Mouse (Mus musculus) adrenal gland, postnatal 14 days (tissue): Measurements from ENCODE around the gene Gm20683. TPM values are rescaled to one million over a fixed set of nuclear protein-coding genes. Genes with fewer than 3 reads are reported as not detected.
A peak's percentile ranks its signal among the peaks of the same experiment; 100 is the strongest.

Source experiments
- DNase-seq: peaks from one replicate; pipeline ENCODE4 v3.0.0; 2021; ENCODE audit warnings: mixed read lengths
- long read RNA-seq, 2 experiments: library from polyadenylated mRNA; stranded (forward); transcript quantifications; one replicate each; pipeline ENCODE4 v2.0.0; 2021
- total RNA-seq: library from RNA; stranded (reverse); gene quantifications from 2 replicates; pipeline ENCODE4 v1.2.3, GENCODE M21; 2021

Gm20683 gene
- total RNA-seq: 10.9 and 11.8 TPM in 2 replicates
- long read RNA-seq, experiment 1, partial matches to known transcripts: 0 of 1 reads
- long read RNA-seq, experiment 1, other reads (novel, unspliced or antisense): 1 of 1 reads
- long read RNA-seq, experiment 2, partial matches to known transcripts: 0 of 4 reads
- long read RNA-seq, experiment 2, other reads (novel, unspliced or antisense): 4 of 4 reads

DNA sequence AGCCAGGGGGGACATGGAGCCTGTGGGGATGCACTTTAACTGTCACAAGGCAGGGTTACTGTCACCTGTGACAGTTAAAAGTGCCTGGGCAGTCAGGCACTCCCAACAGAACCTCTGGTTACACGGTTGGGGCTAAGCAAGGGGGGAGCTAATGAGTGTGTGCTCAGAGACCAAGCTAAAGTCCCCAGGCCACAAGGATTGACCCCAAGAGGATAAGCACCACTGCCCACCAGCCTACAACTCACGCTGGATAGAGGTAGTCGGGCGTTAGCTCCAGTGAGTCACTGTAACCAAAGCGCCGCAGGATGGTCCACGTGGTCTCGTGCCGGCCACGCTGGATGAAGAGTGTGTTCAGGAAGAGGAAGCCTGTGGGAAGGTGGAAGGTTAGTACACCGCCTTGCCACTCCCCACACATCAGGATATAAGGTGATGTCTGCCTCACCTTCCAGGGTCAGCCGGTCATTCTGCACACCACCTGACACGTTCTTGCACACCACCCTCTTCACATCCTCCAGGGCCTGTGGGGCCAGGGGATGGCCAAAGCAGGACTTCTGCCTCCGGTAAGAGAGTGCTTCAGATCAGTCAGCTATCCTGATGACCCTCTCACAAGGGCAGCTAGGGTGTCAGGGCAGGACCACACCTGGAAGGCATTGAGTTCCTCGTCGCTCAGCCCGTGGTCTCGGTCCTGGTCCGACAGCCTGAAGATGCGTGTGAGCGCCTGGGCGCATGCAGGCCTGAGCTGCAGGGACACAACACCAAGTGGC lies at the start of gene Gm20683:
Gene Gm20683 (minus strand): TSS at position 647 of the 764 bp plus-strand sequence.
- no peak for DNase-seq

GRCm38 (mm10) chr17:25888837-25889236 lies 47.3 kb upstream of the Gm20683 start:
- no peak for DNase-seq

DNA sequence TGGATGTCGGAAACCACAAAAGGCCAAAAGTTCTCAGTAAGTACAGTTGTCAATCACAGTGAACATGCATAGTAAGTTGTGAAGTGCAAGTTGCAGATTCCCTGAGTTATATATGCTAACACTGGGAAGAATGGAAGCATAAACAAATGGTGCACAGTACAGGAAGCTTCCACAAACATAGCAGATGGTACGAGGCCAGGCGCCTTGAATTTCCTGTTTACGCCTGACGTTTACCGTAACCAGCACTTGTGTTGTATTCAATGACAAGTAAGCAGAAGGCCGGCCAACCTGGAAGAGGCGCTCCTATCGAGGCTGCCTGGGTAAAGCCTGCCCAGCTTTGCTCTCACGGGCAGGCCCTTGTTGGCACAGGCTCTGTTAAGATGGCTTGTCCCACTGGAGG lies 45.9 kb upstream of the Gm20683 start:
- DNase-seq: no peak

- no peak for DNase-seq
These were observed 45.2 kb upstream of the Gm20683 start for GRCm38 (mm10) chr17:25886806-25887205.

DNA sequence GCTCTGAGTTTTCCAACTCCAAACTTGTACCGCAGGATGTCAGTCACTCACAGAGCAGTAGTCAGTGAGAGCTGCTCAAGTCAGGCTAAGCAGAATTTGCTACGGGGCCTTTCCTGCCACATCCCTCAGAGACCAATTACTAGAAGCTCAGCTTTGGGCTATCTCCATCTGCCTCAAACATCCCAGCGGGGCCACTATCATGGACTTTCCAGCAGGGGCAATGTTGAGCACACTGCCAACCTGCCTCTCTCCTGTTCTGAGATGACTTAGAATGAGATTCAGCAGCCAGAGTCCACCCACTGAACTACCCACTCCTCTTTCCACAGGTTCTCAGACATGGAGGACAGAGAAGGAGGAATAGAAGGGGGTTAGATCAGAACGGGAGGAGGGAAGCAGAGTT lies 44.1 kb upstream of the Gm20683 start:
- DNase-seq: no peak

DNA sequence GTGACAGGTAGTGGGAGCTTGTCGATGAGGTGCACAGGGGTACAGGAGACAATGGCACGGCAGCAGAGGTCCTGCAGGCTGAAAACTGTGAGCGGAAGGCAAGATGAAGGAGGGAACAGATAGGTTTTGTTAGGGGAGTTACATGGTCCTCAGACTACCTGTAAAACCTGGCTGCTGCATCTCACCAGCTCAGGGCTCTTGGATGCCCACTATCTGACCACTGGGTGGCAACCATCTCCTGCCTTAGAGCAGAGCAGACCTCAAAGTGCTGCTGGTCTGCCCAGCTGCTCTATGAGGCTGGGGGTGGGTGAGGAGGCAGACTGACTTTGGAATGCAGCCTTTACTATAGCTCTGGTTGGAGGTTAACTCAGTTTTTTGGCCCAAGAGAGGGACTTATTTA lies 42.3 kb upstream of the Gm20683 start:
- DNase-seq: no peak

DNA sequence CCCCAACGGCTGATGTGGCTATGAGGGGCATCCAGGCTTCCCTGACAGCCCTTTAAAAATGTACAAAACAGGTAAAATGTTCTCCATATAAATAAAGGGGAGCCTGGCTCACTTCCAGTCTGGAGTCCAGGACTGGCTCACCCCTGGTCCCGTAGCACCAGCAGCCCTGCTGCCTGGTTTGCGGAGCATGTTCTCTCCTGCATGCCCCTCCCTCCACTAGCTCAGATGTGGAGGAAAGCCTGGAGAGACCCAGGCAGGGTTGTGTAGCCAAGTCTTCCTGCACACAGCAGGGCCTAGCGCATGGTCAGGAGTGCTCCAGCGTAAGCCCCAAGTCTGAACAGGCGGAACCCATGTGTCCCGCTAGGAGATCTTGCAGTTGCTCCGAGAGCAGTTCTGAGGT lies 41.7 kb upstream of the Gm20683 start:
- no peak for DNase-seq

DNA sequence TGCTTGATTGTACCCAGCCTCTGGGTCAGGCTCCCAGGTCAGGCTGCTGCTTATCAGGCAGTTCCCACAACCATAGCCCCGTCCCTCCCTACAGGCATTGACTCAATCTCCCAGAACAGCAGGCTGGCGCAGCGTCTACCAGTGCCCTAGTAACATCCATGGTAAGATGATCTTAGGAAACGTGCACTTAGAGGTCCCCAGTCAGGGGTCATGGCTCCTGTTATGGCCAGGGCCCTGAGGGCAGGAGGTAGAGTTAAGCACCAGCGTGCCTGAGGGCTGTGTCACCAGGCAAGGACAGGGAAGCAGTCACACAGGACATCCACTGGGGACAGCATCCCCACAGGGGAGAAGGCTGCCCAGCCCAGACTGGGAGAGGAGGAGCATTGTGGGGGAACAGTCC lies 40.7 kb upstream of the Gm20683 start:
- peak; percentile 68 for DNase-seq

- DNase-seq: no peak
These were observed 40.1 kb upstream of the Gm20683 start for GRCm38 (mm10) chr17:25881691-25882090.

- no peak for DNase-seq
These were observed 39.5 kb upstream of the Gm20683 start for GRCm38 (mm10) chr17:25880913-25881641.

DNA sequence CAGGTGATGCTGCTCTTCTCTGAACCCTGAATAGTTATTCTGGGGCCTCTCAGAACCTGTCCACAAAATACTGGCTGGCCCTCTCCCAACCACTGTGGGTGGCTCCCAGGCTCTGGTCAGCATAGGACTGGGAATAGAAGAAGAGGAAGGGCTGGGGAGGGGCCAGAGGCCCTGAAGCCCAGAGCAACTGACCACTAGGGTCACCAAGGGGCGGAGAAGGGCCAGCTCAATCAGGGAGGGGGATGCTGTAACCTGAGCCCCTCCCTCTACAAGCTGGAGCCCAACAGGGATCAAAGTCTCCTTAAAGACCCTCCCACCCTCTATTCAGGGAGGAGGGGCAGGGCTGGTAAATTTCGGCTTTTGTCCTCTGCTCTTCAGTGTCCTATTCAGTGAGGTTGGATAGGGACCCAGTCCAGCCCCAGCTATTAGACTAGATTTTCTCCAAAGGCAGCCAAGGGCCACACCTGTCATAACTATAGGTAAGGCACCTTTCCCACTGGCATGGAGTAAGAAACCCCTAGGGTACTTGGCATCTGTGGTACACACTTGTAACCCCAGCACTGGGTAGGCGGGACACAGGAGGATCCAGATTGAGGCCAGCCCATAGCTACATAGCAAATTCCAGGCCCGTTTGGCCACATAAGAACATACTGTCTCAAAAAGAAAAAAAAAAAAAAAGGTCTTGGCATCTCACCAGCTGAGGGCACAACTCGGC lies 38.8 kb upstream of the Gm20683 start, which contains the start of gene Wfikkn1:
Gene Wfikkn1 (minus strand): TSS at position 663 of the 715 bp plus-strand sequence.
- no peak for DNase-seq

- DNase-seq: no peak
These were observed 38.2 kb upstream of the Gm20683 start for GRCm38 (mm10) chr17:25879750-25880149.

DNA sequence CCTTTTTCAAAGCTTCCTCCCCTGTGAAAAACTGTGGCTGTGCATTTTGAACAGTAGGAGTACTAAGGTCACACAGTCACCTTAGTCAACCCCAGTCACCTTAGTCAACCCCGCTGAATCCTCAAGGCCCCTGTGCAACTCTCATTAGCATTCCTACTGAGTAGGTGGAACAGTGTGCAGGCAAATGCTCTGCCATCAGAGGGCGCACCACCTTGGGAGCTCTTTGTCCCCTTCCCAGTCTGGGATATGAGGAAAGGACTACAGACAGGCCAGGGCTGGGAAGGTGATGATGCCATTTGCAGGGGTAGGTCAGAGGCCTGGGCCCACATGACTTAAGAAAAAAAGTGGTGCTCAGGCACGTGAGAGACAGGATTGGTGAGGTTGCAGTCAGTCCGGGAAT lies 37.7 kb upstream of the Gm20683 start:
- peak; percentile 78 for DNase-seq

- DNase-seq: no peak
These were observed 37.1 kb upstream of the Gm20683 start for GRCm38 (mm10) chr17:25878611-25879180.

GRCm38 (mm10) chr17:25877741-25878610 lies 36.4 kb upstream of the Gm20683 start:
- no peak for DNase-seq

DNA sequence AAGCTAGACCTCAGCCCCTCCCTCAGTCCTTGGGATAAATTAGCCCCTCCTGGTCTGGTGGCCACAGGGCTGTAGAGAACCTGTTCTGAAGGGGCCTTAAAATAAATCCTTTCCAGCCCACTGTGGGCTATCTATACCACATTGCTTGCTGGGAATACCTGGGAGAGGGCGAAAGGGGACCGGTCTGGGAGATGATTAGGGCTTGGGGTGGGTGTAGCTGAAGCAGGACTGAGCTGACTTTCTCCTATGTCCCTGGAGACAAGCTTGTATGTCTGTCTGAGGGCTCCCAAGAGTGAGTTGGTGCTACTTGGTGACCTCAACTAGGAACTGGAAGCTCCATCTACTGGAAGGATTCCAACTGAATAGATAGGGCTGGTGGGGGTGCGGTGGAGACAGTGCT lies 35.5 kb upstream of the Gm20683 start:
- DNase-seq: no peak

GRCm38 (mm10) chr17:25876347-25876915 lies 34.9 kb upstream of the Gm20683 start:
- peak; percentile 36 for DNase-seq

GRCm38 (mm10) chr17:25875171-25876136 lies 33.9 kb upstream of the Gm20683 start:
- DNase-seq: peak; percentile 95

- peak; percentile 91 for DNase-seq
These were observed 33.2 kb upstream of the Gm20683 start, which contains the start of gene Mettl26 for GRCm38 (mm10) chr17:25874721-25875170. Gene Mettl26 (plus strand): TSS chr17:25875074.
